Mouse (Mus musculus) frontal cortex, adult 2 months (tissue): ENCODE results near the gene Cebpa. TPM values are rescaled to one million over a fixed set of nuclear protein-coding genes. Genes with fewer than 3 reads are reported as not detected.

Experiments used
- DNase-seq, 2 experiments: peaks; one replicate each; pipeline ENCODE4 v3.0.0; 2022; ENCODE audit warnings: low spot score in 1 of 2; ENCODE audit errors: extremely low spot score in 1 of 2
- polyA plus RNA-seq: library from polyadenylated mRNA; depleted of rRNA; stranded (reverse); fragments of >200 nt; gene quantifications from 2 replicates; pipeline ENCODE4 v1.2.3, GENCODE M21; 2012; rRNA removed

Gene Cebpa
- polyA plus RNA-seq, 1 experiment: 5.3 TPM

GRCm38 (mm10) chr7:35143864-35144618 lies 24.9 kb downstream of the Cebpa start:
- DNase-seq: no peak

GRCm38 (mm10) chr7:35145068-35145467 lies 26.0 kb downstream of the Cebpa start:
- no peak for DNase-seq

GRCm38 (mm10) chr7:35146269-35146668 lies 27.2 kb downstream of the Cebpa start:
- DNase-seq: no peak

- DNase-seq: no peak
These were observed 30.7 kb downstream of the Cebpa start for GRCm38 (mm10) chr7:35149616-35150433.

- no peak for DNase-seq
These were observed 31.8 kb downstream of the Cebpa start for GRCm38 (mm10) chr7:35150860-35151259.

GRCm38 (mm10) chr7:35154449-35154848 lies 35.4 kb downstream of the Cebpa start:
- no peak for DNase-seq

- no peak for DNase-seq
These were observed 37.7 kb downstream of the Cebpa start for GRCm38 (mm10) chr7:35156561-35157477.

- no peak for DNase-seq
These were observed 38.4 kb downstream of the Cebpa start for GRCm38 (mm10) chr7:35157512-35157911.

GRCm38 (mm10) chr7:35162443-35162842 lies 43.4 kb downstream of the Cebpa start:
- no peak for DNase-seq

GRCm38 (mm10) chr7:35163600-35163999 lies 44.5 kb downstream of the Cebpa start:
- no peak for DNase-seq

GRCm38 (mm10) chr7:35164131-35164530 lies 45.0 kb downstream of the Cebpa start:
- no peak for DNase-seq

GRCm38 (mm10) chr7:35166988-35167387 lies 47.9 kb downstream of the Cebpa start:
- DNase-seq: no peak

GRCm38 (mm10) chr7:35167925-35168324 lies 48.8 kb downstream of the Cebpa start:
- no peak for DNase-seq

- DNase-seq: peak; percentile 67 to 96
These were observed 50.2 kb downstream of the Cebpa start for GRCm38 (mm10) chr7:35169341-35169740.

Other genes starting within 250 kb of the Cebpa start
- 37.7 and 38.2 TPM in 2 replicates for gene Pepd, start 206.9 kb upstream of the Cebpa start, polyA plus RNA-seq
- gene Cebpg, start 62.7 kb upstream of the Cebpa start, polyA plus RNA-seq: 21.2 and 25.4 TPM in 2 replicates
- gene Slc7a10, start 67.1 kb downstream of the Cebpa start, polyA plus RNA-seq: 53.4 and 55.8 TPM in 2 replicates
- 53.7 and 57.4 TPM in 2 replicates for gene Lrp3, start 96.2 kb downstream of the Cebpa start, polyA plus RNA-seq
- gene Gpatch1, start 199.1 kb downstream of the Cebpa start, polyA plus RNA-seq: 21.5 and 22.1 TPM in 2 replicates
- 5.0 and 6.6 TPM in 2 replicates for gene Rhpn2, start 214.9 kb downstream of the Cebpa start, polyA plus RNA-seq